Mouse (Mus musculus) lung, postnatal 0 days (tissue): ENCODE data around the gene Rps6ka2. TPM values are rescaled to one million over a fixed set of nuclear protein-coding genes. Genes with fewer than 3 reads are reported as not detected.
A peak's percentile ranks its signal among the peaks of the same experiment; 100 is the strongest.

Experiments
- ATAC-seq: fragments of 200-750 bp; cut with Nextera tagmentation; 2 replicates; pipeline ENCODE4 v1.8.0; 2017; ENCODE audit warnings: moderate library complexity
- DNase-seq: peaks from one replicate; pipeline ENCODE4 v3.0.0-alpha.2; 2016; ENCODE audit warnings: low spot score
- H3K27ac ChIP-seq: fragments of 300-500 bp; sonication (generic); 2 replicates; pipeline ENCODE4 v1.5.1; 2014; ENCODE audit warnings: antibody characterized with exemption, mild to moderate bottlenecking, low read length, mixed read lengths
- H3K27me3 ChIP-seq: fragments of 300-500 bp; sonication (generic); replicated peaks from 2 replicates; pipeline ENCODE4 v1.6.1; 2014; ENCODE audit warnings: low read length, mixed read lengths; ENCODE audit not compliant: insufficient read depth
- H3K36me3 ChIP-seq: fragments of 300-500 bp; sonication (generic); 2 replicates; pipeline ENCODE4 v1.6.1; 2014; ENCODE audit warnings: low read length, mixed read lengths; ENCODE audit not compliant: insufficient read depth
- H3K4me1 ChIP-seq: fragments of 300-500 bp; sonication (generic); 2 replicates; pipeline ENCODE4 v1.6.1; 2014; ENCODE audit warnings: antibody characterized with exemption, low read depth, low read length, mixed read lengths; ENCODE audit not compliant: insufficient read depth
- H3K4me2 ChIP-seq: fragments of 300-500 bp; sonication (generic); replicated peaks from 2 replicates; pipeline ENCODE4 v1.6.1; 2014; ENCODE audit warnings: low read depth, mild to moderate bottlenecking, low read length, moderate library complexity, mixed read lengths
- H3K4me3 ChIP-seq: fragments of 300-500 bp; sonication (generic); 2 replicates; pipeline ENCODE4 v1.5.1; 2014; ENCODE audit warnings: low read depth, low read length
- H3K9ac ChIP-seq: fragments of 300-500 bp; sonication (generic); replicated peaks from 2 replicates; pipeline ENCODE4 v1.6.1; 2014; ENCODE audit warnings: low read depth, mild to moderate bottlenecking
- H3K9me3 ChIP-seq: fragments of 300-500 bp; sonication (generic); 2 replicates; pipeline ENCODE4 v1.6.1; 2016; ENCODE audit warnings: low read length, mixed read lengths
- CTCF ChIP-seq: IDR thresholded peaks from 2 replicates; pipeline ENCODE4 v1.5.1; 2016; ENCODE audit warnings: antibody characterized with exemption, mild to moderate bottlenecking
- EP300 ChIP-seq: IDR thresholded peaks from 2 replicates; pipeline ENCODE4 v1.6.1; 2016; ENCODE audit warnings: antibody characterized with exemption, mild to moderate bottlenecking, control low read depth
- WGBS: fragments of 180-500 bp; shearing (Covaris S2); extraction: QIAGEN DNeasy Blood & Tissue Kit; methylation state at CpG from one replicate; pipeline ENCODE4 v1.1.7; 2014; 5-methylcytosine and 5-hydroxymethylcytosine counted together
- polyA plus RNA-seq: library from polyadenylated mRNA; unstranded; fragments of >200 nt; fragmentation: Nextera tagmentation; extraction: Ambion mirVana; gene quantifications from 2 replicates; pipeline ENCODE4 v1.2.1, GENCODE M21; 2015

Gene Rps6ka2
- polyA plus RNA-seq, 1 experiment from 2014 or later: 7.1 TPM

- no peak overlapping the region for H3K27ac ChIP-seq
- H3K27me3 ChIP-seq: no peaks in the 10 kb centered on the region
- H3K9ac ChIP-seq: no peak overlapping the region
- no peak overlapping the region for H3K4me3 ChIP-seq
- H3K36me3 ChIP-seq: no peaks in the 10 kb centered on the region
- no peaks in the 10 kb centered on the region for H3K4me1 ChIP-seq
- 90% methylated on average over 9 of the region's 9 CpGs for WGBS
- TF ChIP-seq CTCF: no peak
- no peak for TF ChIP-seq EP300
- no peaks in the 10 kb centered on the region for H3K9me3 ChIP-seq
- no peak for DNase-seq
- no peak overlapping the region for H3K4me2 ChIP-seq
- ATAC-seq: no peak
Observed at GRCm38 (mm10) chr17:7228545-7228944, 58.6 kb downstream of the Rps6ka2 start.

- ATAC-seq: no peak
- TF ChIP-seq EP300 (no peak), CTCF (no peak)
Observed at GRCm38 (mm10) chr17:7231312-7231711, 61.4 kb downstream of the Rps6ka2 start.

GRCm38 (mm10) chr17:7231790-7232189 is 61.9 kb downstream of the Rps6ka2 start:
- Histone ChIP-seq H3K27ac (no peak overlapping the region), H3K4me2 (no peak overlapping the region), H3K27me3 (no peaks in the 10 kb centered on the region), H3K9ac (no peak overlapping the region), H3K36me3 (no peaks in the 10 kb centered on the region), H3K9me3 (no peaks in the 10 kb centered on the region), H3K4me1 (no peaks in the 10 kb centered on the region), H3K4me3 (no peak overlapping the region)
- TF ChIP-seq EP300 (no peak), CTCF (no peak)
- 84% methylated on average over 8 of the region's 8 CpGs for WGBS
- ATAC-seq (no peak), DNase-seq (no peak)

More at GRCm38 (mm10) chr17:7231312-7231711, 61.4 kb downstream of the Rps6ka2 start:
- no peak for DNase-seq
- Histone ChIP-seq H3K27me3 (no peaks in the 10 kb centered on the region), H3K9ac (no peak overlapping the region), H3K36me3 (no peaks in the 10 kb centered on the region), H3K9me3 (no peaks in the 10 kb centered on the region), H3K4me1 (no peaks in the 10 kb centered on the region), H3K27ac (no peak overlapping the region), H3K4me2 (no peak overlapping the region), H3K4me3 (no peak overlapping the region)
- 79% methylated on average over 4 of the region's 4 CpGs for WGBS

GRCm38 (mm10) chr17:7232400-7232799 is 62.5 kb downstream of the Rps6ka2 start:
- no peak overlapping the region for H3K27ac ChIP-seq
- H3K9ac ChIP-seq: no peak overlapping the region
- H3K36me3 ChIP-seq: no peaks in the 10 kb centered on the region
- no peaks in the 10 kb centered on the region for H3K9me3 ChIP-seq
- 52% methylated on average over 7 of the region's 7 CpGs for WGBS
- no peaks in the 10 kb centered on the region for H3K4me1 ChIP-seq
- DNase-seq: no peak
- no peak overlapping the region for H3K4me2 ChIP-seq
- no peak overlapping the region for H3K4me3 ChIP-seq
- no peak for TF ChIP-seq EP300
- TF ChIP-seq CTCF: no peak
- peak; percentile 23; the same call in 1 of the 2 replicates for ATAC-seq
- no peaks in the 10 kb centered on the region for H3K27me3 ChIP-seq

GRCm38 (mm10) chr17:7233197-7233596 is 63.3 kb downstream of the Rps6ka2 start:
- no peaks in the 10 kb centered on the region for H3K9me3 ChIP-seq
- H3K4me3 ChIP-seq: no peak overlapping the region
- no peaks in the 10 kb centered on the region for H3K4me1 ChIP-seq
- H3K36me3 ChIP-seq: no peaks in the 10 kb centered on the region
- no peak overlapping the region for H3K9ac ChIP-seq
- no peak overlapping the region for H3K27ac ChIP-seq
- no peaks in the 10 kb centered on the region for H3K27me3 ChIP-seq
- TF ChIP-seq CTCF (no peak), EP300 (no peak)
- H3K4me2 ChIP-seq: no peak overlapping the region
- no peak for DNase-seq
- no peak for ATAC-seq

GRCm38 (mm10) chr17:7237706-7238105 is 67.8 kb downstream of the Rps6ka2 start:
- H3K4me2 ChIP-seq: no peak overlapping the region
- no peaks in the 10 kb centered on the region for H3K9me3 ChIP-seq
- ATAC-seq (no peak), DNase-seq (no peak)
- no peak overlapping the region for H3K27ac ChIP-seq
- H3K4me1 ChIP-seq: no peaks in the 10 kb centered on the region
- WGBS: 91% methylated on average over 9 of the region's 9 CpGs
- no peak overlapping the region for H3K4me3 ChIP-seq
- TF ChIP-seq CTCF (no peak), EP300 (no peak)
- no peaks in the 10 kb centered on the region for H3K36me3 ChIP-seq
- H3K27me3 ChIP-seq: no peaks in the 10 kb centered on the region
- H3K9ac ChIP-seq: no peak overlapping the region

- DNase-seq (no peak), ATAC-seq (no peak)
- TF ChIP-seq EP300 (no peak), CTCF (no peak)
- H3K4me2 ChIP-seq: no peak overlapping the region
- WGBS: 66% methylated on average over 4 of the region's 4 CpGs
- no peak overlapping the region for H3K9ac ChIP-seq
- no peaks in the 10 kb centered on the region for H3K36me3 ChIP-seq
- H3K27ac ChIP-seq: no peak overlapping the region
- no peaks in the 10 kb centered on the region for H3K4me1 ChIP-seq
- H3K27me3 ChIP-seq: no peaks in the 10 kb centered on the region
- H3K9me3 ChIP-seq: no peaks in the 10 kb centered on the region
- no peak overlapping the region for H3K4me3 ChIP-seq
Observed at GRCm38 (mm10) chr17:7238766-7239165, 68.9 kb downstream of the Rps6ka2 start.
